Comparison of ENCODE assay signal across 19 mouse cellular contexts in the genomic region with DNA sequence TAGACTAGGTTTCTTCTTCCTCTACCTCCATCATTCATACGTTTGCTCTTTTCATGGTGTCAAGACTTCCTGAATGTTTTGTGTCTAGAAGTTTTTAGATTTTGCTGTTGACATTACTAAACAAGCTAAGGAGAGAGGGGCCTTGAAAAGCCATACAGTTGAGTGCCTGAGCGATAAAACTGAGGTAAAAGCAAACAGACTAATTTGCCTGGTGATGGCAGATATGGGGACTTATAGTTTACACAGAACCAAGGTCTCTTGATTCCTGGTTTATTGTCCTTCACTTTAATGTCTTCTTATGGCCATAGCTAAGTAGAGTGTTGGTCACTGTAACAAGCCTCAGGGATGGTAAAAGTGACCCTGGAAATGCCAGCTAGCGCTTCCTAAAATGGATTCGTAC. TPM values are rescaled to one million over a fixed set of nuclear protein-coding genes. Genes with fewer than 3 reads are reported as not detected.
DNase-seq lines count a peak whose midpoint lies in the region; ATAC-seq and TF ChIP-seq lines count a peak whose summit lies in the region.
"Had no signal": no experiment of that assay in that cellular context is flagged by ENCODE, and none has a peak within 500 bp of the region (broad histone marks: within the 10 kb centered on the region; RNA-seq: fewer than 3 reads in every experiment).

No protein-coding gene starts in this region.

- H3K36me3 ChIP-seq in intestine, embryonic 15.5 days, result no peaks in the 10 kb centered on the region
- no peaks in the 10 kb centered on the region for H3K36me3 ChIP-seq in intestine, embryonic 16.5 days (ENCODE audit: control insufficient read depth, insufficient read depth, low read length)
- no peaks in the 10 kb centered on the region for H3K36me3 ChIP-seq in stomach, embryonic 14.5 days (ENCODE audit: control insufficient read depth, insufficient read depth, low read length)
- no peaks in the 10 kb centered on the region for H3K36me3 ChIP-seq in stomach, postnatal 0 days (ENCODE audit: control insufficient read depth, insufficient read depth, low read length)
- H3K36me3 ChIP-seq in stomach, embryonic 16.5 days (ENCODE audit: control insufficient read depth, insufficient read depth, low read length), result no peaks in the 10 kb centered on the region
- H3K36me3 ChIP-seq: embryonic facial prominence, embryonic 10.5 days; embryonic facial prominence, embryonic 12.5 days; forebrain, embryonic 15.5 days had no signal

- H3K9ac ChIP-seq in intestine, embryonic 15.5 days, result no peak overlapping the region
- H3K9ac ChIP-seq in intestine, embryonic 16.5 days (ENCODE audit: low read depth, low read length), result no peak overlapping the region
- no peak overlapping the region for H3K9ac ChIP-seq in stomach, embryonic 14.5 days (replicated peaks; ENCODE audit: low read depth, low read length)
- H3K9ac ChIP-seq in stomach, postnatal 0 days (ENCODE audit: low read length), result no peak overlapping the region
- H3K9ac ChIP-seq in stomach, embryonic 16.5 days (ENCODE audit: low read length), result no peak overlapping the region
- H3K9ac ChIP-seq: embryonic facial prominence, embryonic 12.5 days; forebrain, embryonic 13.5 days; forebrain, embryonic 15.5 days had no signal

- WGBS in intestine, embryonic 15.5 days, result 71% methylated on average over 4 of the region's 4 CpGs
- 66% methylated on average over 4 of the region's 4 CpGs for WGBS in intestine, embryonic 16.5 days
- WGBS in stomach, embryonic 14.5 days, result 65% methylated on average over 4 of the region's 4 CpGs
- 67% methylated on average over 4 of the region's 4 CpGs for WGBS in stomach, postnatal 0 days
- WGBS in stomach, embryonic 16.5 days, result 69% methylated on average over 4 of the region's 4 CpGs

- no peak overlapping the region for H3K4me2 ChIP-seq in intestine, embryonic 15.5 days (replicated peaks)
- no peak overlapping the region for H3K4me2 ChIP-seq in intestine, embryonic 16.5 days (ENCODE audit: low read depth, low read length)
- H3K4me2 ChIP-seq in stomach, embryonic 14.5 days (replicated peaks; ENCODE audit: low read depth, low read length), result no peak overlapping the region
- H3K4me2 ChIP-seq in stomach, postnatal 0 days (replicated peaks; ENCODE audit: low read depth), result no peak overlapping the region
- H3K4me2 ChIP-seq in stomach, embryonic 16.5 days (ENCODE audit: low read depth, low read length), result no peak overlapping the region
- H3K4me2 ChIP-seq: embryonic facial prominence, embryonic 12.5 days; forebrain, embryonic 13.5 days; forebrain, embryonic 15.5 days had no signal

- no peak for DNase-seq in stomach, postnatal 0 days (ENCODE audit: low spot score)
- DNase-seq in cerebellum, postnatal 36 days, result no peak
- DNase-seq: adrenal gland, adult 2 months; adrenal gland, postnatal 10 days; adrenal gland, postnatal 25 days; cerebellum, adult 11 months; cerebellum, adult 18-20 months; cerebellum, adult 8-10 months; cerebellum, adult 9-11 months; cerebellum, postnatal 14 days had no signal

- TF ChIP-seq EP300 in stomach, postnatal 0 days (optimal IDR thresholded peaks at IDR 0.05), result no peak

- ATAC-seq in intestine, embryonic 15.5 days, result peak; percentile 73
- ATAC-seq in intestine, embryonic 16.5 days, result no peak
- ATAC-seq in stomach, embryonic 14.5 days (ENCODE audit: insufficient number of reproducible peaks, insufficient read depth, low FRiP score, low read depth), result peak; percentile 63; the same call in 1 of the 2 replicates
- no peak for ATAC-seq in stomach, postnatal 0 days (ENCODE audit: low FRiP score, low TSS enrichment)
- 0 out of 2 replicates have a peak, but pooled peaks have one; percentile 40 for ATAC-seq in stomach, embryonic 16.5 days (ENCODE audit: insufficient read depth, low FRiP score)
- ATAC-seq: forebrain, embryonic 13.5 days; forebrain, embryonic 15.5 days had no signal

- H3K27me3 ChIP-seq in intestine, embryonic 15.5 days (replicated peaks), result no peaks in the 10 kb centered on the region
- H3K27me3 ChIP-seq in intestine, embryonic 16.5 days (replicated peaks; ENCODE audit: control insufficient read depth, insufficient read depth, low read length), result no peaks in the 10 kb centered on the region
- no peaks in the 10 kb centered on the region for H3K27me3 ChIP-seq in stomach, embryonic 14.5 days (ENCODE audit: control insufficient read depth, insufficient read depth, low read length)
- no peaks in the 10 kb centered on the region for H3K27me3 ChIP-seq in stomach, postnatal 0 days (ENCODE audit: control insufficient read depth, insufficient read depth, low read length)
- no peaks in the 10 kb centered on the region for H3K27me3 ChIP-seq in stomach, embryonic 16.5 days (ENCODE audit: control insufficient read depth, insufficient read depth, low read length)
- H3K27me3 ChIP-seq: embryonic facial prominence, embryonic 12.5 days; forebrain, embryonic 13.5 days; forebrain, embryonic 15.5 days had no signal

- H3K9me3 ChIP-seq in intestine, embryonic 15.5 days, result no peaks in the 10 kb centered on the region
- no peaks in the 10 kb centered on the region for H3K9me3 ChIP-seq in intestine, embryonic 16.5 days (ENCODE audit: control insufficient read depth, low read length)
- H3K9me3 ChIP-seq in stomach, embryonic 14.5 days (ENCODE audit: control insufficient read depth, low read depth, low read length), result no peaks in the 10 kb centered on the region
- no peaks in the 10 kb centered on the region for H3K9me3 ChIP-seq in stomach, postnatal 0 days (ENCODE audit: control insufficient read depth, low read length)
- H3K9me3 ChIP-seq in stomach, embryonic 16.5 days (replicated peaks; ENCODE audit: control insufficient read depth, low read length), result no peaks in the 10 kb centered on the region
- H3K9me3 ChIP-seq: embryonic facial prominence, embryonic 10.5 days; embryonic facial prominence, embryonic 12.5 days; forebrain, embryonic 13.5 days; forebrain, embryonic 15.5 days had no signal

- no peak overlapping the region for H3K27ac ChIP-seq in intestine, embryonic 15.5 days
- H3K27ac ChIP-seq in intestine, embryonic 16.5 days (ENCODE audit: low read length), result no peak overlapping the region
- H3K27ac ChIP-seq in stomach, embryonic 14.5 days (ENCODE audit: low read length), result no peak overlapping the region
- no peak overlapping the region for H3K27ac ChIP-seq in stomach, postnatal 0 days (replicated peaks)
- no peak overlapping the region for H3K27ac ChIP-seq in stomach, embryonic 16.5 days (ENCODE audit: low read length)
- H3K27ac ChIP-seq: embryonic facial prominence, embryonic 10.5 days; embryonic facial prominence, embryonic 12.5 days; forebrain, embryonic 13.5 days; forebrain, embryonic 15.5 days had no signal

- no peak for TF ChIP-seq CTCF in stomach, postnatal 0 days (IDR thresholded peaks at IDR 0.05; ENCODE audit: low read depth)

- H3K4me3 ChIP-seq in intestine, embryonic 15.5 days (replicated peaks), result no peak overlapping the region
- H3K4me3 ChIP-seq in intestine, embryonic 16.5 days (ENCODE audit: low read length), result no peak overlapping the region
- H3K4me3 ChIP-seq in stomach, embryonic 14.5 days (ENCODE audit: low read depth, low read length), result no peak overlapping the region
- H3K4me3 ChIP-seq in stomach, postnatal 0 days (ENCODE audit: low read depth, low read length), result no peak overlapping the region
- H3K4me3 ChIP-seq in stomach, embryonic 16.5 days (replicated peaks; ENCODE audit: low read length), result no peak overlapping the region
- H3K4me3 ChIP-seq: embryonic facial prominence, embryonic 10.5 days; embryonic facial prominence, embryonic 12.5 days; forebrain, embryonic 13.5 days; forebrain, embryonic 15.5 days had no signal

- no peaks in the 10 kb centered on the region for H3K4me1 ChIP-seq in intestine, embryonic 15.5 days (replicated peaks)
- no peaks in the 10 kb centered on the region for H3K4me1 ChIP-seq in intestine, embryonic 16.5 days (ENCODE audit: control insufficient read depth, insufficient read depth, low read length)
- H3K4me1 ChIP-seq in stomach, embryonic 14.5 days (ENCODE audit: control insufficient read depth, insufficient read depth, low read length), result no peaks in the 10 kb centered on the region
- no peaks in the 10 kb centered on the region for H3K4me1 ChIP-seq in stomach, postnatal 0 days (replicated peaks; ENCODE audit: control insufficient read depth, insufficient read depth)
- no peaks in the 10 kb centered on the region for H3K4me1 ChIP-seq in stomach, embryonic 16.5 days (ENCODE audit: control insufficient read depth, insufficient read depth, low read length)
- H3K4me1 ChIP-seq: embryonic facial prominence, embryonic 10.5 days; embryonic facial prominence, embryonic 12.5 days; forebrain, embryonic 13.5 days; forebrain, embryonic 15.5 days had no signal

RNA-seq across cellular contexts. Expression of a gene that starts 51.2 kb away (rescaled TPM):
- polyA plus RNA-seq in intestine, embryonic 15.5 days (2015; fragmentation: Nextera tagmentation; extraction: Ambion mirVana), result 0.71 and 0.92 TPM in 2 replicates
- polyA plus RNA-seq in intestine, embryonic 16.5 days (2015; fragmentation: Nextera tagmentation; extraction: Ambion mirVana), result 0.50 and 0.81 TPM in 2 replicates
- 9.0 and 11.4 TPM in 2 replicates for polyA plus RNA-seq in stomach, embryonic 14.5 days (2014; fragmentation: Nextera tagmentation; extraction: Ambion mirVana)
- 3.3 and 3.5 TPM in 2 replicates for polyA plus RNA-seq in stomach, postnatal 0 days (2015; fragmentation: Nextera tagmentation; extraction: Ambion mirVana)
- polyA plus RNA-seq in stomach, embryonic 16.5 days (2015; fragmentation: Nextera tagmentation; extraction: Ambion mirVana), result 2.8 and 3.5 TPM in 2 replicates
- polyA plus RNA-seq: adrenal gland, adult 2 months; C2C12 had no signal

Comparison
In these comparisons a context has a peak if more than half of its experiments do, and no peak if none do; other contexts are left out.
1. ATAC-seq: peak in intestine, embryonic 15.5 days (single experiment), stomach, embryonic 14.5 days (single experiment) and stomach, embryonic 16.5 days (single experiment); none in intestine, embryonic 16.5 days (single experiment) and stomach, postnatal 0 days (single experiment).